Mouse (Mus musculus): Measurements from ENCODE around the gene Gm45717. TPM values are rescaled to one million over a fixed set of nuclear protein-coding genes. Genes with fewer than 3 reads are reported as not detected.

Gene Gm45717
- polyA plus RNA-seq (2015; fragmentation: Nextera tagmentation; extraction: Ambion mirVana) = 0.66 TPM in 1 of 2 replicates, not detected in the other

DNA sequence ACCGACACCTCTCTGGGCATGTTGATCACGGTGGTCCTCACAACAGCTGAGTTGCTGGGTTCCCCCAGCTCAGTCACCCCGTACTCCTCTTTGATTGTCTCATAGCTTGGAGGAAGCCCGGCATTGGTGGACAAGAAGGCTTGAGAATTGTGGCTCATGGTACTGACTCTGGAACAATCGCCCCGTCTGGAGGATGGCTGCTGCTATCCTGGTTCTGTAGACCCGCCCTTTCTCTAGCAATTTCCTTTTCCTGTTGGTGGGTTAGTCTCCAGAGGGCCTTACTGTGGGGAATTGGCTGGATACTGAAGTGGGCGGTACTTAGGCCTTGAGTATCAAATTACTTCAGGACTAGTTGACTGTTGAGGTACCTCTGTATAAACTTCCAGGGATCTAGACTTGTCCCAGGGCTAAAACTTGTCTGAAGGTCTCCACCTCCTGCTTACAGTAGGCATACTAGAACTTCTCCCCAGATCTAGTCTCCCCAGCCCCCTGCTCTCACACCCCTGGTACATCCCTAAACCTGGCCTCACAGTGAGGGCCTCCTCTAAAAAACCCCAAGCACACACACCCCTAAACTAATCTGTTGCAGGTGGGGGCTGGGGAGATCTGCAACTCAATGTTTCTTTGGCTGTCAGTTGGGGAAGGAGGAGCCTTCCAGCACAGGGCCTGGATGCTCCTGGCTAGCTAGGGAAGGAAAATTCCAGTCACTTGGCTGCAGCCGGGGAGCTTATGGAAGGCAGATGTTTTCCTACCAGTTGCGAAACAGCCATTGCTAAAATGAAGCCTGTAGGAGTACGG is at the start of gene Gm45717, which contains the start of gene Ifitm2:
Gene Gm45717, minus strand, starts transcription at position 180 of the 798 bp plus-strand sequence.
Gene Ifitm2, minus strand, starts transcription at position 230 of the 798 bp plus-strand sequence.
- H3K4me1 ChIP-seq (ENCODE audit: control insufficient read depth, insufficient read depth, low read length) = peaks cover 24% of the 10 kb centered on the region
- peak within 1 kb of the TSS; percentile 86 for H3K27ac ChIP-seq (ENCODE audit: low read length)
- no peaks in the 10 kb centered on the region for H3K36me3 ChIP-seq (ENCODE audit: control insufficient read depth, insufficient read depth)
- peak; percentile 81 for ATAC-seq (replicated peaks; ENCODE audit: extremely low read depth, insufficient read depth, low FRiP score)
- WGBS = 8% methylated on average over 11 of the region's 11 CpGs
- peak within 1 kb of the TSS; percentile 69 for H3K4me3 ChIP-seq (ENCODE audit: low read length)
- H3K9me3 ChIP-seq (replicated peaks; ENCODE audit: control insufficient read depth, low read length) = no peaks in the 10 kb centered on the region
- peak within 1 kb of the TSS; percentile 82 for H3K4me2 ChIP-seq (ENCODE audit: low read depth, low read length)
- H3K9ac ChIP-seq (ENCODE audit: low read length) = peak within 1 kb of the TSS; percentile 81
- peaks cover 3% of the 10 kb centered on the region for H3K27me3 ChIP-seq (ENCODE audit: control insufficient read depth, insufficient read depth, low read length)

GRCm38 (mm10) chr7:141003248-141004010 is 47.7 kb upstream of the Gm45717 start:
- no peak overlapping the region for H3K27ac ChIP-seq (ENCODE audit: low read length)
- no peak for ATAC-seq (replicated peaks; ENCODE audit: extremely low read depth, insufficient read depth, low FRiP score)
- no peak overlapping the region for H3K4me2 ChIP-seq (ENCODE audit: low read depth, low read length)
- no peaks in the 10 kb centered on the region for H3K27me3 ChIP-seq (ENCODE audit: control insufficient read depth, insufficient read depth, low read length)
- peaks cover 2% of the 10 kb centered on the region; the same call in 1 of the 2 replicates for H3K4me1 ChIP-seq (ENCODE audit: control insufficient read depth, insufficient read depth, low read length)
- H3K4me3 ChIP-seq (ENCODE audit: low read length) = no peak overlapping the region
- 61% methylated on average over 5 of the region's 5 CpGs for WGBS
- no peaks in the 10 kb centered on the region for H3K36me3 ChIP-seq (ENCODE audit: control insufficient read depth, insufficient read depth)
- no peak overlapping the region for H3K9ac ChIP-seq (ENCODE audit: low read length)
- no peaks in the 10 kb centered on the region for H3K9me3 ChIP-seq (replicated peaks; ENCODE audit: control insufficient read depth, low read length)

DNA sequence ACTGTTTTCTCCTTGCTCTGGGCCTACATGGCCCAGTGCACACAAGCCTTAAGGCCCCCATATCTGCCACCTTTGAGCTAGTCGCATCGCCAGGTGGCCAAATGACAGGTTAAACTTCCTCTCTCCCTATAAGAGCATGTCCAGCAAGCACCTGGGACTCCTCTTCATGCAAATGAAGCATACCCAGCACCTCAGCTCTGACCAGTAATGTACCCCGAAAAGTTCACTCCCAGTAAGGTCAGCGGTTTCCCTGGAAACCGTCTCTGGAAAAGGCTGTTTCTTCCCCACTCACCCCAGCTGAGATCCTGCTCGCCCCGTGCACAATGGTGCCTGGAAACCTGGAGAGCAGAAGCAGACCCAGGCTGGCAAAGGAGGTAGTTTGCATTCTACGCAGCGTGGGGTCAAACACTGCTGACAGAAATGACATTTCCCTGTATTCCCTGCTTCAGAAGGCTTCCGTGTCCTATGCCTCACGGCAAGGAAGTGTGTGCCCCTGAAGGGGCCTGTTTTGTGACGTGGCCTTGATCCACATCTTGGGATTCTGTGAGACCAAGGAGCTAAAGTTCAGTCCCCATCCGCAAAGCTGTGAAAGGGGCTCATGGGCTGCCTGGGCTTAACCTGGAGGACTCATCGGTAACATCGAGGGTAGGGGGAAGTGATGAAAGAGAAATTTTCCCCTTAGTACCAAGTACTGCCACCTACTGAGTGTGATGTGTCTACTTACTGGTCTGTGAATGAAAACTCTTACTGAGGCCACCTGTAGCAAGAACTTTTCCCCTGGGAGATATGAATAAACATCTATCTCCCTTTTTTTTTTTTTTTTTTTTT is 45.4 kb upstream of the Gm45717 start:
- no peak overlapping the region for H3K4me2 ChIP-seq (ENCODE audit: low read depth, low read length)
- no peak overlapping the region for H3K27ac ChIP-seq (ENCODE audit: low read length)
- H3K36me3 ChIP-seq (ENCODE audit: control insufficient read depth, insufficient read depth) = no peaks in the 10 kb centered on the region
- no peaks in the 10 kb centered on the region for H3K4me1 ChIP-seq (ENCODE audit: control insufficient read depth, insufficient read depth, low read length)
- H3K4me3 ChIP-seq (ENCODE audit: low read length) = no peak overlapping the region
- WGBS = 76% methylated on average over 15 of the region's 15 CpGs
- H3K27me3 ChIP-seq (ENCODE audit: control insufficient read depth, insufficient read depth, low read length) = no peaks in the 10 kb centered on the region
- no peaks in the 10 kb centered on the region for H3K9me3 ChIP-seq (replicated peaks; ENCODE audit: control insufficient read depth, low read length)
- H3K9ac ChIP-seq (ENCODE audit: low read length) = no peak overlapping the region
- ATAC-seq (replicated peaks; ENCODE audit: extremely low read depth, insufficient read depth, low FRiP score) = no peak

DNA sequence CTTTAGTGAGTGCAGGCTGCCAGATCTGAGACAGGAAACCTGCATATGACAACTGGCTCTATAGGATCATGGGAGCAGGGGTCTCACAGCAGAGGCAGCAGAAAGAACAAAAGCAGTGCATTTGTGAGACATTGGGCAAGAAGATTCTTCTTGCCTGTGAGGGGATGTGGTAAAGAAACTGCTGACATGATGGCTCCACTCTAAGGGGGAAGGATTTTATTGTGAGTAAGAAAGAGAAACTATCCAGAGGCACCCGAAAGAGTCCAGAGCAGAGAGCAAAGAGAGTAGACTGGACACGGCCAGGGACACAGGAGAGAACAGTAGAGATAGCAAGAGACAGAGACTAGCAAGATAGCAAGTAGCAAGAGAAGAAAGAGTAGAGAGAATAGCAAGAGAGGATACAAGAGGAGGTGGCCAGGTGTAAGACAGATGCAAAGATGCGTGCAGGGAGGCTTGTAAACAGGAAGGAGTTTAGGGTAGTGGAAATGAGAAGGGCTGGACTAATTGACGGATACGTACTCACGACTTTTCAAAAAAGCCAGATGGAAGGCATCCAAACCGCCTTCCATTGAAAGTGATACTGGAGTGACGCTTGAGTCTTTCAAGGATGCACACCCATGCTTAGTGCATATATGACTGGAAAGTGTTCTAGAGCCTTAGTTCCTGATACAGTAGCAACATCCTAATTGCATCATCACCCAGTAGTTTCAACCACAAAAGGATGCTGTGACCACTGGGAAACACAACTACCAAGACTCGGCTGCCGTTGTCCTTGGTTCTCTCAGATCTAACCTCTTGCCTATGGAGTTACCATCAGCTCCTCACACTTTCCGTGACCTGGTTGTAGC is 43.3 kb upstream of the Gm45717 start:
- no peak overlapping the region for H3K4me3 ChIP-seq (ENCODE audit: low read length)
- no peak overlapping the region for H3K4me2 ChIP-seq (ENCODE audit: low read depth, low read length)
- 0 out of 2 replicates have a peak overlapping the region, but pooled peaks have one; percentile 9 for H3K27ac ChIP-seq (ENCODE audit: low read length)
- H3K9ac ChIP-seq (ENCODE audit: low read length) = no peak overlapping the region
- H3K36me3 ChIP-seq (ENCODE audit: control insufficient read depth, insufficient read depth) = no peaks in the 10 kb centered on the region
- no peak for ATAC-seq (replicated peaks; ENCODE audit: extremely low read depth, insufficient read depth, low FRiP score)
- no peaks in the 10 kb centered on the region for H3K27me3 ChIP-seq (ENCODE audit: control insufficient read depth, insufficient read depth, low read length)
- no peaks in the 10 kb centered on the region for H3K9me3 ChIP-seq (replicated peaks; ENCODE audit: control insufficient read depth, low read length)
- 72% methylated on average over 11 of the region's 11 CpGs for WGBS
- H3K4me1 ChIP-seq (ENCODE audit: control insufficient read depth, insufficient read depth, low read length) = no peaks in the 10 kb centered on the region

GRCm38 (mm10) chr7:140997817-140998216 is 42.1 kb upstream of the Gm45717 start:
- Histone ChIP-seq H3K9ac (ENCODE audit: low read length) (no peak overlapping the region), H3K4me1 (ENCODE audit: control insufficient read depth, insufficient read depth, low read length) (no peaks in the 10 kb centered on the region), H3K4me3 (ENCODE audit: low read length) (no peak overlapping the region), H3K9me3 (replicated peaks; ENCODE audit: control insufficient read depth, low read length) (no peaks in the 10 kb centered on the region), H3K36me3 (ENCODE audit: control insufficient read depth, insufficient read depth) (no peaks in the 10 kb centered on the region), H3K27ac (ENCODE audit: low read length) (no peak overlapping the region), H3K4me2 (ENCODE audit: low read depth, low read length) (no peak overlapping the region), H3K27me3 (ENCODE audit: control insufficient read depth, insufficient read depth, low read length) (no peaks in the 10 kb centered on the region)
- no peak for ATAC-seq (replicated peaks; ENCODE audit: extremely low read depth, insufficient read depth, low FRiP score)
- 38% methylated on average over 1 of the region's 1 CpGs for WGBS

DNA sequence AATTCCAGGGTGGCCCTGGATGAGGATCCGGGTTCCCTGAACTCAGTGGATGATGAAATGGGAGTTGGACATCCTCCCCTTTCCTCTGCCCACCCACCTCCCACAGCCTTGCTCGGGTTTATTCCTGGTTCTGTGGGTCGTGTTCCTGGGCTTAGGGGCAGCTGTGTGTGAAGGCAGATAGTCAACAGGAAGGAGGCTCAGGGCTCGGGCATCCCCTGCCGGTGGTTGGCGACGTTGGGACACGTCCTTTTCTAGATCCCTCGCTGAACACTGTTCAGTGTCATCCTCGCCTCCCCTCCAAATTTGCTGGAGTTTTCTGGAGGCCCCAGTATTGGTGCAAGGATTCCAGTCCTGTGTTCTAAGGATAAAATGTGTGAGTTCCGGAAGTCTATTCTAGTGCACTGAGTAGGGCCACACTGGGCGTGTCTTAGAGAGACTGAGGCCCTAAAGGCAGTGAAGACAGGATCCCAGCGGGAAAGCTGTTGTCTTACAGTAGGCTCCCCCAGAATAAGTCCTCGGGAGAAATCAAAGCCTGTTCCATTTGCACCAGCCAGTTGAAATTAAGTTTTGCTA is 35.5 kb upstream of the Gm45717 start:
- H3K36me3 ChIP-seq (ENCODE audit: control insufficient read depth, insufficient read depth) = no peaks in the 10 kb centered on the region
- H3K9me3 ChIP-seq (replicated peaks; ENCODE audit: control insufficient read depth, low read length) = no peaks in the 10 kb centered on the region
- H3K4me2 ChIP-seq (ENCODE audit: low read depth, low read length) = no peak overlapping the region
- no peak overlapping the region for H3K27ac ChIP-seq (ENCODE audit: low read length)
- ATAC-seq (replicated peaks; ENCODE audit: extremely low read depth, insufficient read depth, low FRiP score) = no peak
- no peaks in the 10 kb centered on the region for H3K4me1 ChIP-seq (ENCODE audit: control insufficient read depth, insufficient read depth, low read length)
- 69% methylated on average over 14 of the region's 14 CpGs for WGBS
- no peaks in the 10 kb centered on the region for H3K27me3 ChIP-seq (ENCODE audit: control insufficient read depth, insufficient read depth, low read length)
- H3K4me3 ChIP-seq (ENCODE audit: low read length) = no peak overlapping the region
- H3K9ac ChIP-seq (ENCODE audit: low read length) = no peak overlapping the region

DNA sequence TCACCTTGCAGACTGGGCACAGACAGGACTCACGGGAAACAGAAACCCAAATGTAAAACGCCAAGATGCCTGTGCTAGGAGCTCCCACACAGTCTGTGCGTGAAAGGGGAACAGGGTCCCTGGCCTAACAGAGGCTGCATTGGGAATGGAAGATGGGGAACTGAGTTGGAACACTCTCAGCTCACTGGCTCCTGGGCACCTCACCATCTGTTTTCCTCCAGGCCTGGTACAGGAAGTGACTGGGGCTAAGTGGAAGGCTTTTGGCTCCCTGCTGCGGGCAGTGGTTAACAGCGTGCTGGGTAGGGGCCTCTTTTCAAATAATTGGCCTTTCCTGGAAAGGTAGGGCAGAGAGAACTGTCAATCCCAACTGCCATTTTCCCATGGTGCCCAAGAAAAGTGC is 34.9 kb upstream of the Gm45717 start:
- whole genome bisulfite sequencing = 58% methylated on average over 5 of the region's 5 CpGs

GRCm38 (mm10) chr7:140990185-140990584 is 34.4 kb upstream of the Gm45717 start:
- ATAC-seq (replicated peaks; ENCODE audit: extremely low read depth, insufficient read depth, low FRiP score) = no peak
- no peaks in the 10 kb centered on the region for H3K36me3 ChIP-seq (ENCODE audit: control insufficient read depth, insufficient read depth)
- no peak overlapping the region for H3K4me2 ChIP-seq (ENCODE audit: low read depth, low read length)
- WGBS = 54% methylated on average over 6 of the region's 6 CpGs
- H3K27me3 ChIP-seq (ENCODE audit: control insufficient read depth, insufficient read depth, low read length) = no peaks in the 10 kb centered on the region
- no peak overlapping the region for H3K9ac ChIP-seq (ENCODE audit: low read length)
- peak overlapping the region; percentile 57 for H3K27ac ChIP-seq (ENCODE audit: low read length)
- H3K4me3 ChIP-seq (ENCODE audit: low read length) = no peak overlapping the region
- H3K4me1 ChIP-seq (ENCODE audit: control insufficient read depth, insufficient read depth, low read length) = no peaks in the 10 kb centered on the region
- peaks cover 6% of the 10 kb centered on the region for H3K9me3 ChIP-seq (replicated peaks; ENCODE audit: control insufficient read depth, low read length)

More for the DNA sequence above, 34.9 kb upstream of the Gm45717 start:
- Histone ChIP-seq H3K4me3 (ENCODE audit: low read length) (no peak overlapping the region), H3K4me2 (ENCODE audit: low read depth, low read length) (no peak overlapping the region), H3K36me3 (ENCODE audit: control insufficient read depth, insufficient read depth) (no peaks in the 10 kb centered on the region), H3K9ac (ENCODE audit: low read length) (no peak overlapping the region), H3K27ac (ENCODE audit: low read length) (no peak overlapping the region), H3K4me1 (ENCODE audit: control insufficient read depth, insufficient read depth, low read length) (no peaks in the 10 kb centered on the region), H3K27me3 (ENCODE audit: control insufficient read depth, insufficient read depth, low read length) (no peaks in the 10 kb centered on the region), H3K9me3 (replicated peaks; ENCODE audit: control insufficient read depth, low read length) (peaks cover 4% of the 10 kb centered on the region)
- ATAC-seq (replicated peaks; ENCODE audit: extremely low read depth, insufficient read depth, low FRiP score) = no peak

All from heart, embryonic 16.5 days (tissue).